Mouse (Mus musculus): ENCODE results near the gene Mutyh.

GRCm38 (mm10) chr4:116781366-116781765 is 26.2 kb upstream of the Mutyh start:
- TF ChIP-seq USF1 (IDR thresholded peaks at IDR 0.05; ENCODE audit: low read depth) = no peak
- no peak for TF ChIP-seq MAX (IDR thresholded peaks at IDR 0.05)
- no peak for TF ChIP-seq CTCF (IDR thresholded peaks at IDR 0.05; ENCODE audit: control insufficient read depth, insufficient read depth, insufficient read length)

All from C2C12 (cell line).